Mouse (Mus musculus): ENCODE measurements around the gene Rbm4.

GRCm38 (mm10) chr19:4838526-4839140, 44.9 kb upstream of the Rbm4 start:
- TF ChIP-seq POLR2A (IDR thresholded peaks at IDR 0.05; ENCODE audit: extremely low read depth, insufficient read depth, low read length) (no peak), CTCF (IDR thresholded peaks at IDR 0.05; ENCODE audit: low read depth, low read length) (no peak)
